Mouse (Mus musculus): Measurements from ENCODE around the gene Btg4.

The Btg4 gene

GRCm38 (mm10) chr9:51165312-51166180 is 104.8 kb downstream of the Btg4 start, which contains the start of gene Gm32742:
Gene Gm32742, minus strand, starts transcription at chr9:51165517.
- no peak for DNase-seq (ENCODE audit: low spot score in 2 of 2)

- DNase-seq (ENCODE audit: low spot score in 2 of 2) = peak; percentile 49 to 66
These were observed 107.3 kb downstream of the Btg4 start for GRCm38 (mm10) chr9:51167954-51168353.

GRCm38 (mm10) chr9:51168698-51169097 is 108.0 kb downstream of the Btg4 start:
- DNase-seq (ENCODE audit: low spot score in 2 of 2) = no peak

- DNase-seq (ENCODE audit: low spot score in 2 of 2) = no peak
These were observed 108.4 kb downstream of the Btg4 start for GRCm38 (mm10) chr9:51169133-51169532.

Measured in urinary bladder, postnatal 36 days (tissue).